Mouse (Mus musculus): ENCODE data around the gene Lnx1.

The Lnx1 gene

DNA sequence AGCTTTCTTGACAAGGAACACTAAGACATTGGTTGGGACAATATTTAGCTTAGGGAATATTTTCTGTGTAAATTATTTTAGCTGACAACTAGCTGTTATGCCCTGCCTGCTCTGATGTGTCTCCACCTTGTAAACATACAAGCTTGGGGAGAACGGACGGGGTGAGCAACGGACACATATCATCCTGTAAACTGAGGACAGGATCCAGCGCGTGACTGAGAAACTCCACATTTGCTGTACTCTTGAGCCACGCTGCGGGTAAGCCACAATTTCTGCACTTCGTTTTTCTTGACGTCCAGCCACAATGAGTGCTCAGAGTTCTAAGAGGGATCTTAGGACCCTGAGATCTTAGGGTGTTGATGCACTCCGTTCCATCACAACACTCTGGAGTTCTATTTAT, 48.9 kb downstream of the Lnx1 start:
- no peak for DNase-seq (ENCODE audit: low read depth, low spot score)

DNA sequence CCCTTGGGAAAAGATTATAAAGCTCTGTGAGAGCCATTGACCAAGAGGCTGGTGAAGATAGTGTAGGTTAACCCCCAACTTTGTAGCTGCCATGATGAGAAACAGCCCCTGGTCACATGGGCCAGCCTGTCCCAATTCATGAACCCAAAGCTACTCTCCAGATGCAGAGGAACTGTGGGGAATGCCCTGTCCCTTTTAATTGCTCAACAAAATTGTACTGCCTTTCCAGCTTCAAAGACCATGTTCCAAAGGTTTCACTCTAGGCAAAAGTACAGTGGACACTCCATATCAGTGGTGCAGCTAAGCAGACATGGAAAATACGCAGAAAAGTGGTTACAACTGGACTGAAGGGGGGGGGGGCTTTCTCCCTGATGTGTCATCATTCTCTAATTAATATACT, 53.6 kb downstream of the Lnx1 start:
- DNase-seq (ENCODE audit: low read depth, low spot score): no peak

DNA sequence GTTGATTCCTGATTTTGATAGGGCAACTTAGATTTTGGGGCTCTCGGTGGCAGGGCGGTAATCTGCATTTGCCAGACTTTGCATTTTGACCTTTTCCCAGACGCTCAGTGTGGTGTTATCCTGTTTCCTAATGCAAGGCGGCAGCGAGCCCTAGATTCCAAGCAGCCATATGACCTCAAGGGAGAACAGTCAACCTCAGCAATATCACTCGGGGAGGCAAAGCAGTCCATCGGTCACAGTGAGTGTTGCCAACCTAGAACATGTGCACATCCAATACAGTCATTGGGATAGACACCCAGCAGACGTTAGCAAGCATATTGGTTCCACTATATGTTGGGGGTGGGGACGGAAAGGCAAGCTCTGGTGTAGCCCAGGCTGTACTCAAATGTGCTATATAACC, 54.5 kb downstream of the Lnx1 start:
- DNase-seq (ENCODE audit: low read depth, low spot score): no peak

DNA sequence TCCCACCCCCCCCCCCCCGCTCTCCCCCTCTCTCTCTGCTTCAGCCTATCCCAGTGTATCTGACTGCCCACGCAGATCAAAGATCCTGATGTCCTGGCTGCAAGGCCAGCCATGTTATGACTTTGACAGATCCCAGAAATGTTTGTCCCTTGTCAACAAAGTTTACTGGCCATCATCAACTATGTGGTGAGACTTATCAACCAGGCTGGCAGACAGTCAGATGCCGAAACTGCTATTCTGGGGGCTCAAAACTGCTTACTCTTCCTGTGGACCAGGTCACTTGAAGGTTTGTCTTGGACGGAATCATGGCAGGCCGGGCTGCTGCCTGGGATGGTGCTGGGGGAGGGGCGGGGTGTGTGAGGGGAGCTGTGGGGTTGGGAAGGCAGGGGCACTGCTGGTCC, 55.1 kb downstream of the Lnx1 start:
- no peak for DNase-seq (ENCODE audit: low read depth, low spot score)

DNA sequence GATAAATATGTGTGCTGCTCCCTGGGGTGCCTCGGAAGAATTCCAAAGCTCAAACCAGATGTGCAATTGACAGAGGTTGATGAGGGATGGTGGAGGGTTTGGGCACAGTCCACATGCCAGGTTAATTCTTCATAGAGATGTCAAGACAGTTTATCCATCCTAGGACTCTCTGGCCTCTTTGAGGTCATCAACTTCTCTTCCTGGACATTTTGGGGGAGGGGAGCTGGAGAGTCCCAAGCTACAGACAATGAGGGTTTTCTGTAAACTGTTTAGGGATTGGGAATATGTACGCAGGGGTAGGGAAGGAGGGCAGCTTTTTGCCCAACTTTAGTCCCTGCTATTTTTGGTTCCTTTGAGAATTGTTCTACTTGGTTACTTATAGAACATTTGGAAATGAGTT, 60.4 kb downstream of the Lnx1 start:
- no peak for DNase-seq (ENCODE audit: low read depth, low spot score)

DNA sequence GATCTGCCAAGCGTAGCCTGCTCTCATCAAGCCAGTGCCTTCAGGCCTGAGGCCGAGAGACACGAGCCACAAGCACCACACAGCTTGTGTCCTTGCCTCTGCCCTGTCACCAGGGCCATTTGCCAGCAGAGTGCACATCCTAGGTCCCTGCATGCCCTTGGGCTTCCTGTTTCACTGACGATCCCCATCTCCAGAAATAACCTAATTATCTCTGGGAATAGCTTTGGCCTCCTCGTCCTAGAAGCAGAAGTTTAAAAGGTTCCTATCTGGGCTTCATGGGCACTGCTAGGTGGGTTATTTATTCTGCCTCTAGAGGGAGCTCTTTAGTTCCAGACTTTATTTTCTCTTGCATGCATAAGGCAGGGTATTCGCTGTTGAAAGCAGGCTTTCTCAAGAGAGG, 61.7 kb downstream of the Lnx1 start:
- no peak for DNase-seq (ENCODE audit: low read depth, low spot score)

DNA sequence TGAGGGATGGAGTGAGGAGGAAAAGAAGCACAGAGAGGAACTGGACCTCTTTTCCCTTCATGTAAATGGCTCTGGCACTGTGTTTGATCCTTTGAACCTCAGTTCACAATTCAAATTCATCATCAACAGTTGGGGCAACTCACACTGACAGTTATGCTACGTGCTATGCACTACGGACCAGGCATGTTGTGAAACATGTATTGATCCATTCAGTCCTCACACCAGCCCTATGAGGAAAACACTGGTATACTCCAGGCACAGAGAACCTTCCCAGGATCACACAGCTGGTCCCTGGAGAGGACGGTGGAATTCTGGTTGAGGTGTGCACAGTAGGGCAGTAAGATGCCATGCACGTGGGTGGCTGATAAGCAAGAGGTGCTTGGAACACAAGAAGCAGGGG, 62.2 kb downstream of the Lnx1 start:
- no peak for DNase-seq (ENCODE audit: low read depth, low spot score)

DNA sequence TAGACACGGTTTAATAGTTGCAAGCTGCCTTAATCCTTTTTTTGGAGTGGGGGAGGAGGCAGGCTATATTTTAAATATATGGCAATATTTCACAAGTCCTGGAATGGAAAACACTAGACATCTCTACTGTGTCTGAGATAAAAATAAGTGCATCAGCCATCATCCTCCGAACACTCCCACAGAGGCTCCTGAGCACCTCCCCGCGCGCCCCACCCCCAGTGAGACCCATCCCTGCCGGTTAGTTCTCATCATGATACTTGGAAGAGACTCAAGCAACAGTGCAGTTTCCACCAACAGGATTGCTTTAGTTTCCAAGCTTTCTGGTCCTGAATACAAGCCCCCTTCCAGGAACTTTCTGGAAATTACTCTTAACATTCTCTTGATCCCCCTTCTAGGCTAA, 63.2 kb downstream of the Lnx1 start:
- DNase-seq (ENCODE audit: low read depth, low spot score): no peak

DNA sequence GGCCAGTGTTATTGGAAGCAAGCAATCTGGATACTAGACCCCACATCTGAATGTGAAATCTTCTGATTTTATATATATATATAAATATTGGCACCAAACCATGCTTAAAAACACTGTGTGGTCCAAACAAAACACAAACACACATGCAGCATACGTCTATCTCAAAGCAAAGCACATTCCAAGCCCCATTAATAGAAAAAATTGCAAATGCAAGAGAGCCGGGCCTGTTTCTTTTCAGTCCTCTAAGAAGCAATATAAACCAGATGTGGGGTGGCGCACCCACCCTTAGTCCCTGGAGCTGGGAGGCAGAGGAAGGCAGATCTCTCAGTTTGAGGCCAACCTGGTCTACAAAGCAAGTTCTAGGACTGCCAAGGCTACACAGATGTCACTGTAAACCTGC, 68.3 kb downstream of the Lnx1 start:
- no peak for DNase-seq (ENCODE audit: low read depth, low spot score)

DNA sequence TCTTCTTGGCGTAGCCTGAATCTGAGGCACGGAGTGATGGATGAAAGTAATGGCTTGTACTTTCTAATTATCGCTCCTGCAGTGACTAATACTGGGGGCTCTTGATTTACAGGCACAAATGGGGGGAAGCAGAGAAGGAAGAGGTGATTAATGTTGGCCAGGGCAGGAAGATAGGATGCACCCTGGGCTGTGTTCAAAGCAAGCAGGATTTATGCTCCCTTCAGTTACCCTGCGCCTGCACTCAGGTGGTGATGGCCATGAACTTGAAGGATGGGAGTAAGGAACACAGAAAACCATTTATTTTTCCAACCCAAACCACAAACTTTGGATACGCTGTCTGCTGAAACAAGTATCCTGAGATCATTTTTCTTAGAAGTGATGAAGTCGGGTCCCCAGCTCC, 69.3 kb downstream of the Lnx1 start:
- no peak for DNase-seq (ENCODE audit: low read depth, low spot score)

DNA sequence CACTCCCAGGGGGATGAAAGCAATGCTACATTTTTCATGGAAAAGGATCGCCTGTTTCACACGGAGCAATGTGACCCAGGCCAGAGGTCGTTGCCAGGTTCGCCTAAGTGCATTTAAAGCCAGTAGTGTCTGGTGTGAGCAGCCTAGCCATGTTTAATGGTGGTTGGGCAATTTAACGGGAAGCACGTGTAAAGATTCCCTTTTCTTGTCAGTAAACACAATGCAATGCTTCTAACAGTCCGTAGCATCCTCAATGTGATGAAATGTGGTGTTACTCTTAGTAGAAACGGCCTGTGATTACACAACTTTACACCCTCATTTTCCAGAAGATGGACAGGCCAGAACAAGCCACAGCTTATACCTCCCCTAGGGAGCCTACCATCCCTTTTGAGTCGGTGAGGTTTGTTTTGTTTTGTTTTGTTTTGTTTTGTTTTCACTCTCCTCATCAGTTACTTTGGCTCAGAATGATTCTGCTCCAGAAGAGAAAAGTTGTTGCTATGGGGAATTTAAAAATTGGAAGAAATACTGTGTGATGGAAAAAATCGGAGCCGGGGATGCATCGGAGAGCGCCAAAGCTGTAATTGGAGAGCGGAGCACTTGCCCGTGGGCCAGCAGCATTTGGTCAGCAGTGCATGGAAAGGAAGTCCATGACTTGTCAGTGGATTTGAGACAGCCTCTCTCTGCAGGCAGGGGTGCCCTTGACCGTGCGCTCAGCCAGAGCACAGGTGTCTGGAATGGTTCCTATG, 70.2 kb downstream of the Lnx1 start:
- DNase-seq (ENCODE audit: low read depth, low spot score): no peak

DNA sequence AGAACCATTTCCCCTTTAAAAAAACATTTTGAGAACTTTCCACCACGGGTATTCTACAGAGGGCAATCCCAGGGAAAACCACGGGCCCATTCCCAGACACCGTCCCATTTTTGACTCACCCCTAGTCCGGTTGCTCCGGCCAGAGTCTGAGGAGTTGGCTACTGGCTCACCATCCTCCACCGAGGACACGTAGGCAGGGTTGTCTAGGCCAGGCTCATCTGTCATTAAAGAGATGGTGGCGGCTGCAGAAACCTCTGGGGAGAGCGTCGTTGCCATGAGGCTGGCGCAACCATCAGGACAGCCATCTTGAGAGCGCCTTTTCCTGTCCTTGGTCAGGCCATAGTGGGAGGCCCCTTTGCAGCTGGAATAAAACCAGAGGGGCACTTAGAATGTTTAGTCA, 74.7 kb downstream of the Lnx1 start:
- no peak for DNase-seq (ENCODE audit: low read depth, low spot score)

DNA sequence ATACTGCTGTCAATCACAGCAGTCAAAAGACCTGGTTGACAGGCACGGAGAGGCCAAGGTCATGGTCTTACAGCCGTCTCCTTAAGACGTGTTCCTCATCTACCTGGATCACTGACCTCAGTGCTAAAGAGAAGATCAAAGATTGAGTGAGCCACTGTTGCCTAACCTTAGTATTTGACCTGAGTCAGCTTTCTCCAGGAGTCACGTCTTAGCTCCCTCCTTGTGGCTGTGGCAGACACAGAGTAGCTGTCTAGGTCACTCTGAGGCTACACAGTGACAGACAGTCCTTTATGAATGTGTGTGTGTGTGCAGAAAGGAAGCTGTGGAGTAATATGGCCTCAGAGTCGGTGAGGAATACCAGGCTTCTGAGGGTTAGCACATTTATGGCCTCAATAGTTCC, 78.3 kb downstream of the Lnx1 start:
- DNase-seq (ENCODE audit: low read depth, low spot score): no peak

DNA sequence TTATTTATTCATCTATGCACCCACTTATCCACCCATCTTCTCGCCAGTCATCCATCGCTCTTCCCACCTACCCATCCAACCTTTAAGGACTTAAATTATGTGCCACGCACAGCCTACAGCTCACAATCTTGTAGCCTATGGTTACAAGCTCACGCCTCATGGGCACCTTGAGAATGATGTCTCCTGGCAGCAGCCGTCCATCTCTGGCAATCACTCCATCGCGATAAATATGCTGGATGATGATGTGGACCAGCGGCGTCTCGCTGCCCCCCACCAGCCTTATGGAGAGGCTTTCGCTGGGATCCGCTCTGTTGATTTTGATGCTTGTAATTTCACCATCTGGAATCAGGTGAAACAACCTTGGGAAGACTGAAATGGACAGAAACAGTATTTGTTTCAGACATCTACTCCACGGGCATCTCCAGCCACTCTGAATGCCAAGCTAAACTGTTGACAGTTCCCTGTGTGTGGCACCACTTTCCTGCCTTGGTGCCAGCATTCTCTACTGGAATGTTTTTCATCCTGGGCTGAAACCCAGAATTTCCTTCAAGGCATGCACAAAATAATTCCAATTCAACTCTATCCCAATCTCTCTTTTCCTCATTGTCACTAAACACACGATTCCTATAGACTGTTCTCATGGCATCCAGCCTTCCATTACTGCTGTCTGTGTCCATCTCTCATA, 79.3 kb downstream of the Lnx1 start:
- no peak for DNase-seq (ENCODE audit: low read depth, low spot score)

DNA sequence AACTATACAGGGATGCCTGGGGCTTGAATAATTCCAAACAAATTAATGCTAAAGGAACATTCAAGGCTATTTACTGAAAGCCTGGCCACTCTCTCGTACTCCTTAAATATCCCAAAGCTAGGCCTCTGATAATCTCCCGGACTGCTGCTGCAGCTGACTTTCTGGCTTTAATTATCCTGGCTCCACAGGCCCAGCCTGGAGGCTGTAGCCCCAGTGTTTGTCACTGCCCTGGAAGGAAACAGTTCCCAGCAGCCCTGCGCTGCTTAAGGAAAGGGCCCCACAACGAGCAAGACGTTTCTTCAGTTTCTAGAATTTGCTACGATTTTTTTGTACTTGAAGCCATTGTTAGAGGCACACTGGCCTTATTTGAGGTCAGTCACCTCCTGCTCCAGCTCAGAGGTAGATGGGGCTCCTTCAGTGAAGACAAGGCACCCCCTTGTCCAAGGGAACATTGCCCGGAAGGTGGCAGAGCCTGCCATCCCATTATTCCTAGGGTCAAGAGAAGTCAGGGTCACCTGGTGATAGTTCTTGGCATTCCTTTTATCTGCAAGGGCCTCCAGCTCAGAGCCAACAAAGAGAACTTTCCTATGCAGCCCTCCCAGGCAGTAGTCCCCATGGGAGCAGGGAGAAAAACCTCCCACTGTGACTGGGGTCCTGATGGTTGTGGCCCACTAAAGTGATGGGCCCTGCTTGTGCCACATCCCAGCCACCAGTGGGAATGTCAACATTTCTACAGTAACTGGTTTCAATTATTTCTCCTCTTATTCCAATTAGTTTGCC, 80.8 kb downstream of the Lnx1 start:
- DNase-seq (ENCODE audit: low read depth, low spot score): no peak

DNA sequence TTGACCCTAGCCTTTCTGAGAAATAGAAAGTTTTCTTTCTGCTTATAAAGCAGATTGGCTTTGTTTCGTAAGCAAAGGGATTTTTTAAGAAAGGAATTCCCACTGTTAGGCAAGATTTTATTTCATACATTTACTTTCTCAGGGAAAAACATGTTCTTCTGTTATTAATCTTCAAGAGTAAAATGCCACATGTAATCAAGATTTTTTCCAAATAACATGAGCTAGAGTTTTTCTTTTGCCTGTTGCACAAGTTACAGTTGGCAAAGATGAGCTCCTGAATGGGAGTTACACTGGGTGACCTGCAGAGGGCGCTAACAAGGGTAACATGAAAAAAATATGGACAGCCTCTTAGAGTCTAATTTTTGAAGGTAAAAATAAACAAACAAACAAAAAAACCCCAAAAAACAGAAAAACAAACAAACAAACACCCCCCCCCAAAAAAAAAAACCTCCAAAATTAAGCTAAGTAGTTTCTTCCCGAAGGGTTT, 84.1 kb downstream of the Lnx1 start:
- no peak for DNase-seq (ENCODE audit: low read depth, low spot score)

DNA sequence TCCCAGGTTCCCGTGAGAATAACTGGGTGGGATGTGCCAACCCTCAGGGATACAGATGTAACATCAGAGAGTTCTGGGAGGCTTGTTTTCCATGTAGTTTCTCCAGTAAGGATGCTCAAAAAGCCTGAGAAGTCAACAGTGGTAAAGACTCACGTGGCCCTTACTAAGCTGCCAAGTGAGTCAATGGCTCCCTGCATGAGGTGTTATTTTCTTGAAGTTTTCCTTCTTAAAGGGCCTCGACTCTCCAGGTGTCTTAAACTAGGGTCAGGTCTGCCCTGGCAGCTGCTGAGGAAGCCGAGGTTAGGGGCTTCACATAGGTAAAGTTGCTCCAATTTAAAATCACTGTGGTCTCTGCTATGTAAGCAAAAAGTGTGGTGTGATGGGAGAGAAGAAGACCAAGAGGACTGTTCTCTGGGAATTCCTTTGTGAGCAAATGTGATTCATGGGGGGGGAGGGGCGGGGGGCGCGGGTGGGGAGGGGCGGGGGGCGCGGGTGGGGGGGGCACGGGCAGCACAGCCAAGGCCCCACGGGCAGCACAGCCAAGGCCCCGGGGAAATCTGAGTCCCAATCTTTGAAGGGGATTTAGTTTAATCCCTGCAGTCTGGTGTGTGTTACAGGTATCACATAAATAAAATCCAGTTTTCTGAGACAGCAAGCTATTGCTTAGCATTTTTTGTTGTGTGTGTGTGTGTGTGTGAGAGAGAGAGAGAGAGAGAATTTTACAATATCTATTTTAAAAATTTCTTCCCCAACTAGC, 84.7 kb downstream of the Lnx1 start:
- no peak for DNase-seq (ENCODE audit: low read depth, low spot score)

DNA sequence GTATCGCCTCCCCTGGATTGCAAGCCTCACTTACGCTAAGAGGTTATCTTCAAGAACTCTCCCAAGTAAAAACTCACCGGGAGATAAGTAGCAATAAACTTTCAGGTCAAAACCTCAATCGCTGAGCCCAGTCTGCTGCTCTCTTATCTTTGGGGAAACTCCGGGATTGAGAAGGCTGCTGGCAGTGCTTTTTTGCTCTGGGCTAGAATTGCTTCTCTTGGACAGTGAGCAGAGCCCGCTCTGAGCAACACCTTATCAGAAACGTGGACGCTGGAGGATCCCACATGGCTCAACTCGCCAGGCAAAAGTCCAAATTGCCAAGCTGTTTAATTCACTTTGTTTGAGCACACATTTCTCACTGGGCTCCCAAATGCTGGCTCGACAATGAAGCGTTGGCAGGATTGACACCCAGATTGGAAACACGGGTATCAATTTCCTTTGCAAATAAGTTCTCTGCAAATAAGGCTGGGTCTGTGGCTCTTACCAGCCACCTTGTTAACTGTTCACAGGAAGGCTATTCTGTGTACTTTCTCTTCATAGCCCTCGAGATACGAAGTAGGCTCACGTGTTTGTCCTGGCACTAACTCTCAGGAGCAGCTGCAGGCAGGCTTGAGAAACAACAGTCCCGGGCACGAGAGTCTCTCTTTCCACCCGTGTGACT, 89.1 kb downstream of the Lnx1 start:
- no peak for DNase-seq (ENCODE audit: low read depth, low spot score)

DNA sequence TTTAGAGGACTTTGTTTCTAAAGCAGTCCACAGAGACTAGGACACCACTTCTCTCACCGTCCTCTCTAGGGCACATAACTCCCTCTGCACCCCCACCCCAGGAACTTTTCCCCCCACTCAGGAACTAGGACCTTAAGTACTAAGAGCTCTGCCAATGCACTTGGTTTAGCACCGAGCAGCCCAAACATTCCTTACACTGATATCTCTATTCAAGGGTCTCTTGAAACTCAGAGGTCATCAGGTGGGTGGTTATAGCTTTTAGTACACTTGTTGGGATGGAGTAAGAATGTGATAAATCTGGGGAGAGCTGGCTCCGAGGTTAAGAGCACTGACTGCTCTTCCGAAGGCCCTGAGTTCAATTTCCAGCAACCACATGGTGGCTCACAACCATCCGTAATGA, 90.0 kb downstream of the Lnx1 start:
- DNase-seq (ENCODE audit: low read depth, low spot score): no peak

DNA sequence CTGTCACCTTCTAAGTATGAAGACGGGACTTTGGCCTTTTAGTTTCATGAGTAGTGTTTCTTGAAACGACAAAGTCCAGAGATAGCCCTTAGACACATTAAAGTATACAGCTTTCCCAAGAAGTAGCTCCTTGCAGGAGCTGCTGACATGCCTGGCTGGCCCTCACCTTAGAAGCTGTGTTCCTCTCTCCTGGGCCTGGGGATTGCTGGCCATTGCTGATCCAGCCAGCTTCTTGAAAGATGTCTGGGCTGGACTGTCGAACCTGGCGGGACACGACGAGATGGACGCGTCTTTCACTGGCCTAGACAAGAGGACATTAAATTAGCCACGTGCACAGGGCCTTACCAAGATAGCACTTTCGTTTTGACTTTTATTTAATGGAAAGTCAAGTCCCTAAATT, 92.2 kb downstream of the Lnx1 start:
- DNase-seq (ENCODE audit: low read depth, low spot score): no peak

DNA sequence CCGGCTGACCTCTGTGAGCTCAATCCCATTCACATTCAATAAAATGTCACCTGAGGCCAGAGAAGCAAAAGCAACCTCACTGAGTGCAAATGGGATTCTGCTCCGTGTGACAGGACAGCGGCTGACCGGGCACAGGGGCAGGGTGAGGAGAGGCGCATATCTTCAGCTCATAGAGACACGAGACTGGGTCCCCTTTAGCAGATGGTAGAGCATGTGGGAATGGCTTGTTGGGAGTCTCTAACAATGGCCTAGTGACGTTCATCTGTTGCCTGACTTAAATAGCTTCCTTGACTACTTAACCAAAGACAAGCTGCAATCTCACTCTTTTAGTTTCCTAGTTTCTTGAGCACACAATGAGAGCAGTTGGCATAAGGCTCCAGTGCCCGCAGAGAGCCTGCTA, 96.5 kb downstream of the Lnx1 start:
- DNase-seq (ENCODE audit: low read depth, low spot score): no peak

All from WW6 (cell line).